Mouse (Mus musculus) olfactory bulb, adult 2 months (tissue): ENCODE results near the gene Dhx37.

ENCODE experiments used
- CTCF ChIP-seq: fragments of 200-500 bp; IDR thresholded peaks from 2 replicates; pipeline ENCODE4 v1.5.1; 2012; ENCODE audit warnings: low read depth, mild to moderate bottlenecking, low read length, moderate library complexity; ENCODE audit not compliant: insufficient read depth
- POLR2A ChIP-seq: fragments of 200-500 bp; IDR thresholded peaks from 2 replicates; pipeline ENCODE4 v1.6.1; 2012; ENCODE audit warnings: mild to moderate bottlenecking, low read depth, low read length, moderate library complexity; ENCODE audit not compliant: insufficient read depth

GRCm38 (mm10) chr5:125408842-125409241 is 25.1 kb downstream of the Dhx37 start:
- TF ChIP-seq CTCF (no peak), POLR2A (no peak)
